Mouse (Mus musculus): Measurements from ENCODE around the gene Defb19. TPM values are rescaled to one million over a fixed set of nuclear protein-coding genes. Genes with fewer than 3 reads are reported as not detected.

Gene Defb19
- polyA plus RNA-seq, 1 experiment, result not detected

- WGBS, result 73% methylated on average over 7 of the region's 7 CpGs
- Histone ChIP-seq H3K4me1 (ENCODE audit: control insufficient read depth, insufficient read depth, insufficient read length, low read length) (no peaks in the 10 kb centered on the region; the same call in 1 of the 2 replicates), H3K36me3 (ENCODE audit: control insufficient read depth, insufficient read depth, low read length) (no peaks in the 10 kb centered on the region), H3K27ac (ENCODE audit: insufficient read depth, low read depth, low read length) (no peak within 1 kb of the TSS), H3K4me3 (ENCODE audit: low read depth, low read length) (no peak within 1 kb of the TSS), H3K27me3 (ENCODE audit: control insufficient read depth, insufficient read depth, low read length) (peaks cover 17% of the 10 kb centered on the region)
- TF ChIP-seq CTCF (IDR thresholded peaks at IDR 0.05; ENCODE audit: extremely low read depth, insufficient read length, insufficient replicate concordance, low read depth, low read length), result no peak
- TF ChIP-seq POLR2A (IDR thresholded peaks at IDR 0.05; ENCODE audit: low read depth, low read length), result no peak
Observed at GRCm38 (mm10) chr2:152622953-152623352, 42.8 kb upstream of the Defb19 start, which contains the start of gene Defb25. Defb25 (minus strand) TSS chr2:152623053.

GRCm38 (mm10) chr2:152622151-152622550, 42.0 kb upstream of the Defb19 start:
- H3K4me3 ChIP-seq (ENCODE audit: low read depth, low read length), result no peak overlapping the region
- 81% methylated on average over 13 of the region's 13 CpGs for WGBS
- no peaks in the 10 kb centered on the region for H3K36me3 ChIP-seq (ENCODE audit: control insufficient read depth, insufficient read depth, low read length)
- no peak overlapping the region for H3K27ac ChIP-seq (ENCODE audit: insufficient read depth, low read depth, low read length)
- no peaks in the 10 kb centered on the region; the same call in 1 of the 2 replicates for H3K4me1 ChIP-seq (ENCODE audit: control insufficient read depth, insufficient read depth, insufficient read length, low read length)
- H3K27me3 ChIP-seq (ENCODE audit: control insufficient read depth, insufficient read depth, low read length), result peaks cover 9% of the 10 kb centered on the region
- TF ChIP-seq POLR2A (IDR thresholded peaks at IDR 0.05; ENCODE audit: low read depth, low read length), result no peak
- no peak for TF ChIP-seq CTCF (IDR thresholded peaks at IDR 0.05; ENCODE audit: extremely low read depth, insufficient read length, insufficient replicate concordance, low read depth, low read length)

DNA sequence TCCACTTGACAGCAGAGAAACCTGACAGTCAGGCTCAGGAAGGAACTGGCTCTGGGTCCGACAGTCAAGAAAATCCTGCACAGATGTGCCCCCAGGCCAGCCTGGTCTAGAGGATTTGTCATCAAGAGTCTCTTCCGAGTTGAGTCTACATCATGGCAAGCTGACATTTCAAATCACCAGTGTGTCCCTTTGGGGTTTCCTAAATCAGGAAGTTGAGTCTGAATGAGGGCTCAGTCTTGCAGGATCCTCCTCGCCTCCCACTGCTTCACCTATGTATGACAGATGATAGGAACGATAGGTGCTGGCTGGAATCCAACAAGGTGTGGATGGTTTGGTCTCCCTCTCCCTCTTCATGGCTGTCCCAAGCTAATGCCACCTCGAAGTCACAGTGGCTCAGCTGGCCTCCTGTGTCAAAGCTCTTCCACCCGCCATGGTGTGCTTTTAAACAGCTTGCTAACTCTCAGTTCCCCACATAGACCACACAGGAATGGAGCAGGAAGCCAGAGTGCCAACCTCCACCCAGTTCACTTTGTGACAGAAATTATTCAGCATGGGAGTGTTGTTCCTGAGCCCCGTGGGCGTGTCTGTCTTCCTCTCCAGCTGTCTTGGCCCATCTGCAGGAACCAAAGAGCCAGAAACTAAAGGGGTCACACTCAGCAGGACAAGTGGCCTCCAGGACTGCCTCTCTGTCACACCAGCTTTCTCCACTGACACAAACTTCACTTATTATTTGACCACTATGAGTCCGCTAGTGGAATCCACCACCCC, 40.4 kb upstream of the Defb19 start:
- Histone ChIP-seq H3K4me1 (ENCODE audit: control insufficient read depth, insufficient read depth, insufficient read length, low read length) (no peaks in the 10 kb centered on the region), H3K36me3 (ENCODE audit: control insufficient read depth, insufficient read depth, low read length) (no peaks in the 10 kb centered on the region), H3K27ac (ENCODE audit: insufficient read depth, low read depth, low read length) (no peak overlapping the region), H3K4me3 (ENCODE audit: low read depth, low read length) (no peak overlapping the region), H3K27me3 (ENCODE audit: control insufficient read depth, insufficient read depth, low read length) (no peaks in the 10 kb centered on the region)
- WGBS, result 40% methylated on average over 9 of the region's 9 CpGs
- TF ChIP-seq POLR2A (IDR thresholded peaks at IDR 0.05; ENCODE audit: low read depth, low read length) (no peak), CTCF (IDR thresholded peaks at IDR 0.05; ENCODE audit: extremely low read depth, insufficient read length, insufficient replicate concordance, low read depth, low read length) (no peak)

DNA sequence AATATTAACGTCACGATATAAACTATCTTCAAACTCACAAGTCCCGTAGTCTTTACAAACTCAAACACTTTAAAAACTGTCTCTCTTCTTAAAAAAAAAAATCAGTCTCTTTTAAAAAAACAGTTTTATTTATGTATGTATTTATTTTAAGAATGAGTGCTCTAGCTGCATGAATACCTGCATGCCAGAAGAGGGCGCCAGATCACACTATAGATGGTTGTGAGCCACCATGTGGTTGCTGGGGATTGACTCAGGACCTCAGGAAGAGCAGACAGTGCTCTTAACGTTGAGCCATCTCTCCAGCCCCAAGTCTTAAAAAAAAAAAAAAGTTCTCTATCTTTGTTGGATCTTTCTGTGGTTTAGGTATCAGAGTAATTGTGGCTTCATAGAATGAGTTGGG, 37.3 kb upstream of the Defb19 start:
- no peaks in the 10 kb centered on the region for H3K4me1 ChIP-seq (ENCODE audit: control insufficient read depth, insufficient read depth, insufficient read length, low read length)
- H3K27me3 ChIP-seq (ENCODE audit: control insufficient read depth, insufficient read depth, low read length), result no peaks in the 10 kb centered on the region
- WGBS, result 61% methylated on average over 5 of the region's 5 CpGs
- TF ChIP-seq POLR2A (IDR thresholded peaks at IDR 0.05; ENCODE audit: low read depth, low read length), result no peak
- no peak for TF ChIP-seq CTCF (IDR thresholded peaks at IDR 0.05; ENCODE audit: extremely low read depth, insufficient read length, insufficient replicate concordance, low read depth, low read length)
- H3K36me3 ChIP-seq (ENCODE audit: control insufficient read depth, insufficient read depth, low read length), result no peaks in the 10 kb centered on the region
- no peak overlapping the region for H3K27ac ChIP-seq (ENCODE audit: insufficient read depth, low read depth, low read length)
- H3K4me3 ChIP-seq (ENCODE audit: low read depth, low read length), result no peak overlapping the region

GRCm38 (mm10) chr2:152616470-152616869, 36.4 kb upstream of the Defb19 start:
- no peaks in the 10 kb centered on the region for H3K27me3 ChIP-seq (ENCODE audit: control insufficient read depth, insufficient read depth, low read length)
- no peak for TF ChIP-seq CTCF (IDR thresholded peaks at IDR 0.05; ENCODE audit: extremely low read depth, insufficient read length, insufficient replicate concordance, low read depth, low read length)
- TF ChIP-seq POLR2A (IDR thresholded peaks at IDR 0.05; ENCODE audit: low read depth, low read length), result no peak
- no peak overlapping the region for H3K4me3 ChIP-seq (ENCODE audit: low read depth, low read length)
- no peak overlapping the region for H3K27ac ChIP-seq (ENCODE audit: insufficient read depth, low read depth, low read length)
- no peaks in the 10 kb centered on the region for H3K4me1 ChIP-seq (ENCODE audit: control insufficient read depth, insufficient read depth, insufficient read length, low read length)
- no peaks in the 10 kb centered on the region for H3K36me3 ChIP-seq (ENCODE audit: control insufficient read depth, insufficient read depth, low read length)
- 67% methylated on average over 6 of the region's 6 CpGs for WGBS

- no peaks in the 10 kb centered on the region for H3K27me3 ChIP-seq (ENCODE audit: control insufficient read depth, insufficient read depth, low read length)
- no peaks in the 10 kb centered on the region for H3K4me1 ChIP-seq (ENCODE audit: control insufficient read depth, insufficient read depth, insufficient read length, low read length)
- TF ChIP-seq POLR2A (IDR thresholded peaks at IDR 0.05; ENCODE audit: low read depth, low read length) (no peak), CTCF (IDR thresholded peaks at IDR 0.05; ENCODE audit: extremely low read depth, insufficient read length, insufficient replicate concordance, low read depth, low read length) (peak; percentile 74; the same call in 1 of the 2 replicates)
- H3K4me3 ChIP-seq (ENCODE audit: low read depth, low read length), result no peak overlapping the region
- no peaks in the 10 kb centered on the region for H3K36me3 ChIP-seq (ENCODE audit: control insufficient read depth, insufficient read depth, low read length)
- 16% methylated on average over 7 of the region's 7 CpGs for WGBS
- no peak overlapping the region for H3K27ac ChIP-seq (ENCODE audit: insufficient read depth, low read depth, low read length)
Observed at GRCm38 (mm10) chr2:152615563-152615962, 35.5 kb upstream of the Defb19 start.

GRCm38 (mm10) chr2:152612193-152612592, 32.1 kb upstream of the Defb19 start:
- Histone ChIP-seq H3K4me3 (ENCODE audit: low read depth, low read length) (no peak overlapping the region), H3K27me3 (ENCODE audit: control insufficient read depth, insufficient read depth, low read length) (no peaks in the 10 kb centered on the region), H3K27ac (ENCODE audit: insufficient read depth, low read depth, low read length) (no peak overlapping the region), H3K4me1 (ENCODE audit: control insufficient read depth, insufficient read depth, insufficient read length, low read length) (no peaks in the 10 kb centered on the region), H3K36me3 (ENCODE audit: control insufficient read depth, insufficient read depth, low read length) (no peaks in the 10 kb centered on the region)
- WGBS, result 56% methylated on average over 7 of the region's 8 CpGs
- no peak for TF ChIP-seq POLR2A (IDR thresholded peaks at IDR 0.05; ENCODE audit: low read depth, low read length)
- TF ChIP-seq CTCF (IDR thresholded peaks at IDR 0.05; ENCODE audit: extremely low read depth, insufficient read length, insufficient replicate concordance, low read depth, low read length), result no peak

Measured in small intestine, adult 2 months (tissue).